Mouse (Mus musculus) neural tube, embryonic 12.5 days (tissue): Measurements from ENCODE around the gene Cntrob. TPM values are rescaled to one million over a fixed set of nuclear protein-coding genes. Genes with fewer than 3 reads are reported as not detected.

Source experiments
- ATAC-seq: fragments of 200-750 bp; cut with Nextera tagmentation; 2 replicates; pipeline ENCODE4 v1.8.0; 2017; ENCODE audit warnings: low read depth, mild to moderate bottlenecking, moderate TSS enrichment, moderate library complexity; ENCODE audit not compliant: low FRiP score
- H3K27ac ChIP-seq: fragments of 300-500 bp; sonication (generic); 2 replicates; pipeline ENCODE4 v1.5.1; 2016
- H3K27me3 ChIP-seq: fragments of 300-500 bp; sonication (generic); replicated peaks from 2 replicates; pipeline ENCODE4 v1.6.1; 2016; ENCODE audit warnings: mild to moderate bottlenecking
- H3K36me3 ChIP-seq: fragments of 300-500 bp; sonication (generic); 2 replicates; pipeline ENCODE4 v1.6.1; 2016; ENCODE audit warnings: mild to moderate bottlenecking
- H3K4me1 ChIP-seq: fragments of 300-500 bp; sonication (generic); 2 replicates; pipeline ENCODE4 v1.6.1; 2016
- H3K4me2 ChIP-seq: fragments of 300-500 bp; sonication (generic); replicated peaks from 2 replicates; pipeline ENCODE4 v1.6.1; 2016; ENCODE audit warnings: mild to moderate bottlenecking
- H3K4me3 ChIP-seq: fragments of 300-500 bp; sonication (generic); 2 replicates; pipeline ENCODE4 v1.5.1; 2016
- H3K9ac ChIP-seq: fragments of 300-500 bp; sonication (generic); 2 replicates; pipeline ENCODE4 v1.6.1; 2016; ENCODE audit warnings: mild to moderate bottlenecking
- H3K9me3 ChIP-seq: fragments of 300-500 bp; sonication (generic); 2 replicates; pipeline ENCODE4 v1.6.1; 2016; ENCODE audit warnings: mild to moderate bottlenecking
- WGBS: fragments of 180-500 bp; shearing (Covaris S2); methylation state at CpG from one replicate; pipeline ENCODE4 v1.1.7; 2016; 5-methylcytosine and 5-hydroxymethylcytosine counted together
- polyA plus RNA-seq: library from polyadenylated mRNA; unstranded; fragments of >200 nt; fragmentation: Nextera tagmentation; extraction: Ambion mirVana; gene quantifications from 2 replicates; pipeline ENCODE4 v1.2.1, GENCODE M21; 2016

Gene Cntrob
- 32.1 and 32.6 TPM in 2 replicates for polyA plus RNA-seq

- Histone ChIP-seq H3K4me2 (peak within 1 kb of the TSS; percentile 90), H3K27me3 (peaks cover 17% of the 10 kb centered on the region), H3K4me1 (peaks cover 42% of the 10 kb centered on the region), H3K4me3 (peak within 1 kb of the TSS; percentile 63), H3K27ac (peak within 1 kb of the TSS; percentile 64), H3K36me3 (peaks cover 20% of the 10 kb centered on the region), H3K9ac (peak within 1 kb of the TSS; percentile 79), H3K9me3 (no peaks in the 10 kb centered on the region)
- ATAC-seq: peak; percentile 94
- WGBS: under 1% methylated on average over 30 of the region's 30 CpGs
These were observed at the start of gene Cntrob, which contains the start of gene Trappc1 for GRCm38 (mm10) chr11:69323667-69324111. TSS of gene Cntrob (minus strand) at chr11:69323775. TSS of gene Trappc1 (plus strand) at chr11:69323980.

- H3K4me1 ChIP-seq: peaks cover 30% of the 10 kb centered on the region
- peak overlapping the region; percentile 55; the same call in 1 of the 2 replicates for H3K27ac ChIP-seq
- no peak overlapping the region for H3K4me3 ChIP-seq
- no peaks in the 10 kb centered on the region for H3K9me3 ChIP-seq
- H3K4me2 ChIP-seq: peak overlapping the region; percentile 48; the same call in 1 of the 2 replicates
- no peak for ATAC-seq
- H3K9ac ChIP-seq: no peak overlapping the region
- peaks cover 15% of the 10 kb centered on the region for H3K36me3 ChIP-seq
- whole genome bisulfite sequencing: 67% methylated on average over 3 of the region's 3 CpGs
- no peaks in the 10 kb centered on the region for H3K27me3 ChIP-seq
These were observed 49.2 kb upstream of the Cntrob start for GRCm38 (mm10) chr11:69372780-69373170.

GRCm38 (mm10) chr11:69372056-69372779 is 48.6 kb upstream of the Cntrob start:
- WGBS: 31% methylated on average over 12 of the region's 12 CpGs
- no peaks in the 10 kb centered on the region for H3K27me3 ChIP-seq
- H3K9me3 ChIP-seq: no peaks in the 10 kb centered on the region
- peaks cover 13% of the 10 kb centered on the region for H3K36me3 ChIP-seq
- H3K4me1 ChIP-seq: peaks cover 34% of the 10 kb centered on the region
- peak overlapping the region; percentile 55 for H3K27ac ChIP-seq
- ATAC-seq: no peak
- H3K4me3 ChIP-seq: no peak overlapping the region; the same call in 1 of the 2 replicates
- peak overlapping the region; percentile 48 for H3K4me2 ChIP-seq
- 0 out of 2 replicates have a peak overlapping the region, but pooled peaks have one; percentile 0 for H3K9ac ChIP-seq

GRCm38 (mm10) chr11:69371601-69372000 is 48.0 kb upstream of the Cntrob start:
- peaks cover 34% of the 10 kb centered on the region for H3K4me1 ChIP-seq
- 0 out of 2 replicates have a peak overlapping the region, but pooled peaks have one; percentile 0 for H3K9ac ChIP-seq
- peaks cover 13% of the 10 kb centered on the region for H3K36me3 ChIP-seq
- WGBS: 15% methylated on average over 12 of the region's 12 CpGs
- peak overlapping the region; percentile 55 for H3K27ac ChIP-seq
- peak overlapping the region; percentile 48 for H3K4me2 ChIP-seq
- no peaks in the 10 kb centered on the region for H3K9me3 ChIP-seq
- H3K27me3 ChIP-seq: no peaks in the 10 kb centered on the region
- ATAC-seq: no peak
- no peak overlapping the region; the same call in 1 of the 2 replicates for H3K4me3 ChIP-seq

GRCm38 (mm10) chr11:69370817-69371215 is 47.2 kb upstream of the Cntrob start:
- Histone ChIP-seq H3K9ac (no peak overlapping the region), H3K36me3 (peaks cover 13% of the 10 kb centered on the region), H3K27ac (peak overlapping the region; percentile 59; the same call in 1 of the 2 replicates), H3K4me2 (peak overlapping the region; percentile 48), H3K4me1 (peaks cover 39% of the 10 kb centered on the region), H3K4me3 (no peak overlapping the region), H3K27me3 (no peaks in the 10 kb centered on the region), H3K9me3 (no peaks in the 10 kb centered on the region)
- WGBS: 10% methylated on average over 9 of the region's 9 CpGs
- ATAC-seq: no peak

GRCm38 (mm10) chr11:69369990-69370816 is 46.6 kb upstream of the Cntrob start:
- WGBS: 23% methylated on average over 2 of the region's 2 CpGs
- no peak for ATAC-seq
- H3K4me2 ChIP-seq: peak overlapping the region; percentile 90
- peak overlapping the region; percentile 99; the same call in 1 of the 2 replicates for H3K9ac ChIP-seq
- peaks cover 45% of the 10 kb centered on the region for H3K4me1 ChIP-seq
- no peaks in the 10 kb centered on the region for H3K27me3 ChIP-seq
- peak overlapping the region; percentile 59; the same call in 1 of the 2 replicates for H3K27ac ChIP-seq
- peaks cover 13% of the 10 kb centered on the region; the same call in 1 of the 2 replicates for H3K36me3 ChIP-seq
- peak overlapping the region; percentile 99; the same call in 1 of the 2 replicates for H3K4me3 ChIP-seq
- no peaks in the 10 kb centered on the region for H3K9me3 ChIP-seq

- H3K4me3 ChIP-seq: peak within 1 kb of the TSS; percentile 99
- no peaks in the 10 kb centered on the region for H3K9me3 ChIP-seq
- WGBS: 2% methylated on average over 25 of the region's 34 CpGs
- peak within 1 kb of the TSS; percentile 90 for H3K4me2 ChIP-seq
- H3K4me1 ChIP-seq: peaks cover 53% of the 10 kb centered on the region
- H3K36me3 ChIP-seq: peaks cover 13% of the 10 kb centered on the region; the same call in 1 of the 2 replicates
- peak within 1 kb of the TSS; percentile 99 for H3K9ac ChIP-seq
- ATAC-seq: no peak
- H3K27ac ChIP-seq: peak within 1 kb of the TSS; percentile 99
- H3K27me3 ChIP-seq: no peaks in the 10 kb centered on the region
These were observed 45.8 kb upstream of the Cntrob start, which contains the start of gene Chd3 for GRCm38 (mm10) chr11:69369215-69369989. TSS of gene Chd3 (minus strand) at chr11:69369406.

GRCm38 (mm10) chr11:69368356-69369214 is 45.0 kb upstream of the Cntrob start:
- H3K36me3 ChIP-seq: peaks cover 10% of the 10 kb centered on the region
- peak overlapping the region; percentile 99 for H3K9ac ChIP-seq
- no peaks in the 10 kb centered on the region for H3K9me3 ChIP-seq
- peak overlapping the region; percentile 90 for H3K4me2 ChIP-seq
- H3K27ac ChIP-seq: peak overlapping the region; percentile 99
- H3K27me3 ChIP-seq: no peaks in the 10 kb centered on the region
- H3K4me1 ChIP-seq: peaks cover 57% of the 10 kb centered on the region
- H3K4me3 ChIP-seq: peak overlapping the region; percentile 99
- ATAC-seq: no peak
- under 1% methylated on average over 81 of the region's 106 CpGs for WGBS

- ATAC-seq: no peak
- Histone ChIP-seq H3K4me1 (peaks cover 57% of the 10 kb centered on the region), H3K36me3 (peaks cover 13% of the 10 kb centered on the region), H3K27ac (peak overlapping the region; percentile 99), H3K27me3 (no peaks in the 10 kb centered on the region), H3K4me2 (peak overlapping the region; percentile 90), H3K9me3 (no peaks in the 10 kb centered on the region), H3K4me3 (peak overlapping the region; percentile 99), H3K9ac (peak overlapping the region; percentile 99)
- under 1% methylated on average over 22 of the region's 22 CpGs for WGBS
These were observed 44.2 kb upstream of the Cntrob start for GRCm38 (mm10) chr11:69367616-69368355.
